Mouse (Mus musculus) megakaryocyte, embryonic 14.5 days (primary cell): ENCODE data around the gene Lypd4. TPM values are rescaled to one million over a fixed set of nuclear protein-coding genes. Genes with fewer than 3 reads are reported as not detected.
A peak's percentile ranks its signal among the peaks of the same experiment; 100 is the strongest.

Experiments
- H3K27me3 ChIP-seq: replicated peaks from 2 replicates; pipeline ENCODE3; 2012; ENCODE audit warnings: inconsistent platforms
- H3K36me3 ChIP-seq: replicated peaks from 2 replicates; pipeline ENCODE3; 2012; ENCODE audit warnings: low read length, inconsistent platforms, mixed read lengths
- H3K4me1 ChIP-seq: 2 replicates; pipeline ENCODE4 v1.6.1; 2012; ENCODE audit warnings: inconsistent platforms
- H3K4me3 ChIP-seq: replicated peaks from 2 replicates; pipeline ENCODE3; 2012; ENCODE audit warnings: moderate library complexity, mild to moderate bottlenecking, inconsistent platforms
- H3K9me3 ChIP-seq: 2 replicates; pipeline ENCODE4 v1.6.1; 2012; ENCODE audit warnings: inconsistent platforms
- FLI1 ChIP-seq: IDR thresholded peaks from 2 replicates; pipeline ENCODE4 v1.6.1; 2012; ENCODE audit warnings: low read length, inconsistent platforms, mixed read lengths
- GATA1 ChIP-seq: IDR thresholded peaks from 3 replicates; pipeline ENCODE4 v1.6.1; 2012; ENCODE audit warnings: mixed read lengths, low read length, inconsistent platforms, borderline replicate concordance
- polyA plus RNA-seq: library from polyadenylated mRNA; stranded (reverse); fragments of >175 nt; gene quantifications from 2 replicates; pipeline ENCODE4 v1.2.3, GENCODE M21; 2012; ENCODE audit warnings: low replicate concordance; ENCODE audit not compliant: insufficient read depth

The Lypd4 gene
- polyA plus RNA-seq, 1 experiment = not detected

GRCm38 (mm10) chr7:24877588-24877987 lies 7.8 kb upstream of the Lypd4 start:
- H3K4me1 ChIP-seq = peaks cover 26% of the 10 kb centered on the region
- TF ChIP-seq FLI1 (no peak), GATA1 (no peak)
- peaks cover 41% of the 10 kb centered on the region for H3K27me3 ChIP-seq
- H3K9me3 ChIP-seq = no peaks in the 10 kb centered on the region
- H3K4me3 ChIP-seq = no peak overlapping the region
- H3K36me3 ChIP-seq = no peaks in the 10 kb centered on the region

- Histone ChIP-seq H3K9me3 (peaks cover 6% of the 10 kb centered on the region), H3K27me3 (peaks cover 58% of the 10 kb centered on the region), H3K4me3 (no peak overlapping the region), H3K36me3 (no peaks in the 10 kb centered on the region), H3K4me1 (peaks cover 25% of the 10 kb centered on the region)
- TF ChIP-seq FLI1 = no peak
- TF ChIP-seq GATA1 = no peak
Observed at GRCm38 (mm10) chr7:24869080-24869479, 661 bp downstream of the Lypd4 start.

DNA sequence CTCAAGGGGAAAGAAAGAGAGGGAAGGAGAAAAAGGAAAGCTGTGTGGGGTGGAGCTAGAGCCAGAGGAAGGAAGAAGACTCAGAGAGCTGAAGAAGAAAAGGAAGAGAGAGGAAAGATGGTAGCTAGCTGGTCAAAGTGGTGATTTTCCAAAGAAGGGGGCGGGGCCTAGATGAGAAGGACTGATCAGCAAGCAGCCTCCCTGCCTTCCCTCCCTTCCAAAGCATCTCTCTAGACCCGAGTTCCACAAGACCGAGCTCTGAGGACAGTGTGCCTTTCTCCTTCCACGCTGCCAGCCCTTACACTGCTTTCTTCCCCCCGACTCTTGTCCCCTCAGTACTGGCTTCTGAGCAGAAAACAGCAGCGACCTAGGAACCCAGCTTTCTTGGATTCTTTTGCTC lies 5.6 kb downstream of the Lypd4 start:
- Histone ChIP-seq H3K27me3 (peaks cover 26% of the 10 kb centered on the region), H3K36me3 (no peaks in the 10 kb centered on the region), H3K4me1 (peaks cover 29% of the 10 kb centered on the region), H3K9me3 (no peaks in the 10 kb centered on the region), H3K4me3 (no peak overlapping the region)
- TF ChIP-seq GATA1 (no peak), FLI1 (no peak)

DNA sequence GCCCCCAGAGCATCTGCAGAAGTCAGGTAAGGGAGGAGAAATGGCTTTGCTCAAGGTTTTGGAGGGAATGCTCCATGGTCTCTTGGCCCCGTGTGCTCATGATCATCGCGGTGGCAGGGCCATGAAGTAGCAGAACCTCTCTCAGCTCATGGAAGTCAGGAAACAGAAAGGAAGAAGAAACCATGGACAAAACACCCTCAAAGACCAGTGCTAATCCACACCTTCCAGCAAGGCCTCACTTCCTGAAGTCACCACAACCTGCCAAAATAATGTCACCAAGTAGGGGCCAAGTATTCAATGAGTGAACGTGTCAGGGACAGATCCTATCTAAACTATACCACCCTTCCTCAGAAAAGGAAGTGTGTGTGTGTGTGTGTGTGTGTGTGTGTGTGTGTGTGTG lies 6.9 kb downstream of the Lypd4 start:
- Histone ChIP-seq H3K4me1 (peaks cover 40% of the 10 kb centered on the region), H3K9me3 (no peaks in the 10 kb centered on the region), H3K36me3 (no peaks in the 10 kb centered on the region), H3K27me3 (peaks cover 19% of the 10 kb centered on the region), H3K4me3 (no peak overlapping the region)
- TF ChIP-seq GATA1 = no peak; the same call in 2 of the 3 replicates
- TF ChIP-seq FLI1 = no peak

GRCm38 (mm10) chr7:24861913-24862312 lies 7.8 kb downstream of the Lypd4 start, which contains the start of gene Gm9844:
Gene Gm9844 (plus strand): TSS chr7:24862213.
- H3K4me1 ChIP-seq = peaks cover 42% of the 10 kb centered on the region

DNA sequence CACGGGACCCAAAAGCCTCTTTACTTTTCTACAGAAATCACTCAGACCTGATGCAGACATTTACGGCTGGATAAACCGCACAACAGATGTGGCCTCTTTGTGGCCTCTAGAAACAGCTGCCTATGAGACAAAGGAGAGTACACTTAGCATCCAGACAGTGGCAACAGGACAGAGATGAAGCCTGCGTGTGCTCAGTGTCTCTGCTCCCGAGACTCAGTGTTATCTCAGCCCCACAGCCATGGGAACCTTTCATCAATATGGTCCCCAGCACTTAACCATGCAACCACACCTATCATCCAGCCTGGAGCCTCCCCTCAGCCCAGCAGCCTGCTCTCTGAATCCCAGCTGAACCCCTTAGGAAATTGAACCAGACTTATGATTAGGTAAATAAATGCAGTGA lies 10.5 kb downstream of the Lypd4 start:
- TF ChIP-seq GATA1 = no peak
- Histone ChIP-seq H3K27me3 (peaks cover 3% of the 10 kb centered on the region), H3K4me1 (peaks cover 57% of the 10 kb centered on the region), H3K4me3 (peak overlapping the region; percentile 38), H3K9me3 (no peaks in the 10 kb centered on the region), H3K36me3 (no peaks in the 10 kb centered on the region)

More at GRCm38 (mm10) chr7:24861913-24862312, 7.8 kb downstream of the Lypd4 start, which contains the start of gene Gm9844:
- no peaks in the 10 kb centered on the region for H3K9me3 ChIP-seq
- TF ChIP-seq FLI1 (no peak), GATA1 (no peak)
- no peak within 1 kb of the TSS for H3K4me3 ChIP-seq
- H3K27me3 ChIP-seq = peaks cover 13% of the 10 kb centered on the region
- no peaks in the 10 kb centered on the region for H3K36me3 ChIP-seq

GRCm38 (mm10) chr7:24856460-24857120 lies 13.2 kb downstream of the Lypd4 start:
- Histone ChIP-seq H3K27me3 (peaks cover 3% of the 10 kb centered on the region), H3K36me3 (no peaks in the 10 kb centered on the region), H3K4me1 (peaks cover 72% of the 10 kb centered on the region), H3K4me3 (no peak overlapping the region), H3K9me3 (no peaks in the 10 kb centered on the region)
- TF ChIP-seq GATA1 = no peak
- no peak for TF ChIP-seq FLI1

GRCm38 (mm10) chr7:24853695-24854094 lies 16.0 kb downstream of the Lypd4 start:
- TF ChIP-seq GATA1 (no peak), FLI1 (no peak)
- Histone ChIP-seq H3K27me3 (no peaks in the 10 kb centered on the region), H3K36me3 (no peaks in the 10 kb centered on the region), H3K9me3 (no peaks in the 10 kb centered on the region), H3K4me3 (peak overlapping the region; percentile 74), H3K4me1 (peaks cover 85% of the 10 kb centered on the region)

DNA sequence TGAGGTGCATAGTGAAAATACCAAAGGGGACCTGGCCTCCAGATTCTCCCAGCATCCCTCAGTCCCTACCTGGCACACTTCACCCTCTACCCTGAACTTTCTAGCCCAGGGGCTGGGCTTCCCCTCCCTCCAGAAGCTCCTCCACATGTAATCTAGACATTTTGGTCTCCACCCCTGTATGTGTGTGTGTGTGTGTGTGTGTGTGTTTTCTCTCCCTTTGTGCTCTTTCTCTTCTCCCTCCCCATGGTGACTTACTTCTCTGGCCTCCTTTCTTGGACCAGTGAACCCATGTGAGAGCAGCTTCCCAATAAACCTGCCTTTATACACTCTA lies 16.5 kb downstream of the Lypd4 start:
- no peaks in the 10 kb centered on the region for H3K9me3 ChIP-seq
- H3K4me1 ChIP-seq = peaks cover 85% of the 10 kb centered on the region
- H3K4me3 ChIP-seq = no peak overlapping the region
- no peaks in the 10 kb centered on the region for H3K27me3 ChIP-seq
- TF ChIP-seq GATA1 (no peak), FLI1 (no peak)
- H3K36me3 ChIP-seq = no peaks in the 10 kb centered on the region

GRCm38 (mm10) chr7:24852557-24853232 lies 17.0 kb downstream of the Lypd4 start:
- no peaks in the 10 kb centered on the region for H3K27me3 ChIP-seq
- peak overlapping the region; percentile 85 for H3K4me3 ChIP-seq
- TF ChIP-seq GATA1 = no peak
- TF ChIP-seq FLI1 = no peak
- H3K4me1 ChIP-seq = peaks cover 82% of the 10 kb centered on the region
- no peaks in the 10 kb centered on the region for H3K36me3 ChIP-seq
- no peaks in the 10 kb centered on the region for H3K9me3 ChIP-seq
